Mouse (Mus musculus) lung, postnatal 0 days (tissue): ENCODE measurements around the gene Tmem144. TPM values are rescaled to one million over a fixed set of nuclear protein-coding genes. Genes with fewer than 3 reads are reported as not detected.

Source experiments
- ATAC-seq: fragments of 200-750 bp; cut with Nextera tagmentation; 2 replicates; pipeline ENCODE4 v1.8.0; 2017; ENCODE audit warnings: moderate library complexity
- DNase-seq: peaks from one replicate; pipeline ENCODE4 v3.0.0-alpha.2; 2016; ENCODE audit warnings: low spot score
- H3K27ac ChIP-seq: fragments of 300-500 bp; sonication (generic); 2 replicates; pipeline ENCODE4 v1.5.1; 2014; ENCODE audit warnings: antibody characterized with exemption, mild to moderate bottlenecking, low read length, mixed read lengths
- H3K27me3 ChIP-seq: fragments of 300-500 bp; sonication (generic); replicated peaks from 2 replicates; pipeline ENCODE4 v1.6.1; 2014; ENCODE audit warnings: low read length, mixed read lengths; ENCODE audit not compliant: insufficient read depth
- H3K36me3 ChIP-seq: fragments of 300-500 bp; sonication (generic); 2 replicates; pipeline ENCODE4 v1.6.1; 2014; ENCODE audit warnings: low read length, mixed read lengths; ENCODE audit not compliant: insufficient read depth
- H3K4me1 ChIP-seq: fragments of 300-500 bp; sonication (generic); 2 replicates; pipeline ENCODE4 v1.6.1; 2014; ENCODE audit warnings: antibody characterized with exemption, low read depth, low read length, mixed read lengths; ENCODE audit not compliant: insufficient read depth
- H3K4me2 ChIP-seq: fragments of 300-500 bp; sonication (generic); replicated peaks from 2 replicates; pipeline ENCODE4 v1.6.1; 2014; ENCODE audit warnings: low read depth, mild to moderate bottlenecking, low read length, moderate library complexity, mixed read lengths
- H3K4me3 ChIP-seq: fragments of 300-500 bp; sonication (generic); 2 replicates; pipeline ENCODE4 v1.5.1; 2014; ENCODE audit warnings: low read depth, low read length
- H3K9ac ChIP-seq: fragments of 300-500 bp; sonication (generic); replicated peaks from 2 replicates; pipeline ENCODE4 v1.6.1; 2014; ENCODE audit warnings: low read depth, mild to moderate bottlenecking
- H3K9me3 ChIP-seq: fragments of 300-500 bp; sonication (generic); 2 replicates; pipeline ENCODE4 v1.6.1; 2016; ENCODE audit warnings: low read length, mixed read lengths
- CTCF ChIP-seq: IDR thresholded peaks from 2 replicates; pipeline ENCODE4 v1.5.1; 2016; ENCODE audit warnings: antibody characterized with exemption, mild to moderate bottlenecking
- EP300 ChIP-seq: IDR thresholded peaks from 2 replicates; pipeline ENCODE4 v1.6.1; 2016; ENCODE audit warnings: antibody characterized with exemption, mild to moderate bottlenecking, control low read depth
- WGBS: fragments of 180-500 bp; shearing (Covaris S2); extraction: QIAGEN DNeasy Blood & Tissue Kit; methylation state at CpG from one replicate; pipeline ENCODE4 v1.1.7; 2014; 5-methylcytosine and 5-hydroxymethylcytosine counted together
- polyA plus RNA-seq: library from polyadenylated mRNA; unstranded; fragments of >200 nt; fragmentation: Nextera tagmentation; extraction: Ambion mirVana; gene quantifications from 2 replicates; pipeline ENCODE4 v1.2.1, GENCODE M21; 2015

The Tmem144 gene
- polyA plus RNA-seq, 1 experiment from 2014 or later = 4.4 TPM

GRCm38 (mm10) chr3:79884761-79885189, 32.2 kb upstream of the Tmem144 start:
- peak overlapping the region; percentile 55 for H3K4me2 ChIP-seq
- DNase-seq (peak; percentile 77), ATAC-seq (peak; percentile 25; the same call in 1 of the 2 replicates)
- peak overlapping the region; percentile 17; the same call in 1 of the 2 replicates for H3K4me3 ChIP-seq
- peak overlapping the region; percentile 20; the same call in 1 of the 2 replicates for H3K27ac ChIP-seq
- TF ChIP-seq CTCF = peak; percentile 83
- 0 out of 2 replicates have a peak, but pooled peaks have one; percentile 33 for TF ChIP-seq EP300
- under 1% methylated on average over 9 of the region's 9 CpGs for WGBS
- H3K36me3 ChIP-seq = no peaks in the 10 kb centered on the region
- peaks cover 11% of the 10 kb centered on the region; the same call in 1 of the 2 replicates for H3K4me1 ChIP-seq
- no peaks in the 10 kb centered on the region for H3K9me3 ChIP-seq
- H3K9ac ChIP-seq = no peak overlapping the region
- H3K27me3 ChIP-seq = no peaks in the 10 kb centered on the region

DNA sequence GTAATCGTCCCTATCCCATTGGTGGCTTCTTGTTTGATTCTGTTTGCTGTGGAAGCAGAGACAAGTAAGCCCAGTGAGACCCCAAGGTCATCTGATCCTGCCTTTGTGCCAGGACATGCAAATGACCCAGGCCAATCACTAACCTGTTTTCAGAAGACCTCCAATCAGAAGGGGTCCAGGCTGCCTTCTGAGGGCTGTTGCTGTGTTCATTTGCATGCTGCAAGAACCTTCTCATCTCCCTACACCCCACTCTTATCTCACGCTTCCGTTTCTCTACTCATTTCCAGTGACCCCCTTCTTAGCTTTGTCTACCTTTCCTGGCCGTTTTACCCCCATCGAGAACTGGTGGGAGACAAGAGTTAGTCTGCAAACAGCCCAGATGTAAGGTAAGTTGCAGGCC, 31.7 kb upstream of the Tmem144 start, which contains the start of gene Fam198b:
Gene Fam198b, plus strand, starts transcription at position 229 of the 400 bp plus-strand sequence.
- Histone ChIP-seq H3K27me3 (no peaks in the 10 kb centered on the region), H3K4me2 (peak within 1 kb of the TSS; percentile 55), H3K27ac (peak within 1 kb of the TSS; percentile 20; the same call in 1 of the 2 replicates), H3K4me1 (peaks cover 11% of the 10 kb centered on the region; the same call in 1 of the 2 replicates), H3K4me3 (peak within 1 kb of the TSS; percentile 17; the same call in 1 of the 2 replicates), H3K36me3 (no peaks in the 10 kb centered on the region), H3K9ac (no peak within 1 kb of the TSS), H3K9me3 (no peaks in the 10 kb centered on the region)
- WGBS = 34% methylated on average over 5 of the region's 5 CpGs
- TF ChIP-seq CTCF (no peak), EP300 (no peak)
- DNase-seq = no peak
- ATAC-seq = no peak

- DNase-seq (peak; percentile 69), ATAC-seq (no peak)
- Histone ChIP-seq H3K4me2 (no peak overlapping the region), H3K27ac (no peak overlapping the region), H3K36me3 (no peaks in the 10 kb centered on the region), H3K9me3 (no peaks in the 10 kb centered on the region), H3K4me3 (no peak overlapping the region), H3K9ac (no peak overlapping the region), H3K27me3 (no peaks in the 10 kb centered on the region), H3K4me1 (peaks cover 11% of the 10 kb centered on the region; the same call in 1 of the 2 replicates)
- peak; percentile 95 for TF ChIP-seq CTCF
- TF ChIP-seq EP300 = peak; percentile 11; the same call in 1 of the 2 replicates
- WGBS = 23% methylated on average over 7 of the region's 7 CpGs
Measured at GRCm38 (mm10) chr3:79883092-79883491, 30.5 kb upstream of the Tmem144 start.

DNA sequence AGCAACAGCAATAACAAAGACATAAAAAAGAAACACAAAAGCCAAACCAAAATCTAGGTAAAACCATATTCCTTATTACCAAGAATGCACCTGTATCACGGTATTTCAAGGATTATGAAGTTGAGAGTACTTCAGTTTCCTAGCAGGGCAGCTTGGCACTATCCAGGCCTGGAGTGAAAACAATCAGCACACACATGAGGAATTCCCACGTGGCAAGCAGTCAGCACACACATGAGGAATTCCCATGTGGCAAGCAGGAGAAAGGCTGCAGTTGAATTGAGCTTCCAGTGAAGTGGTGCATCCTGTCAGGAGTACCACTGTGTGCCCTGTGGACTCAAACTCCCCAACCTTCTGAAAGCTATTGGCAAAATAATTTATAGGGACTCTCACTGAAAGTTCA, 29.1 kb upstream of the Tmem144 start:
- H3K4me2 ChIP-seq = no peak overlapping the region
- H3K27me3 ChIP-seq = no peaks in the 10 kb centered on the region
- ATAC-seq = peak; percentile 74
- H3K27ac ChIP-seq = no peak overlapping the region
- no peak overlapping the region for H3K4me3 ChIP-seq
- H3K9ac ChIP-seq = no peak overlapping the region
- no peaks in the 10 kb centered on the region for H3K36me3 ChIP-seq
- H3K4me1 ChIP-seq = peaks cover 5% of the 10 kb centered on the region; the same call in 1 of the 2 replicates
- TF ChIP-seq CTCF (no peak), EP300 (peak; percentile 80)
- H3K9me3 ChIP-seq = no peaks in the 10 kb centered on the region
- DNase-seq = peak; percentile 74
- WGBS = 36% methylated on average over 2 of the region's 2 CpGs

DNA sequence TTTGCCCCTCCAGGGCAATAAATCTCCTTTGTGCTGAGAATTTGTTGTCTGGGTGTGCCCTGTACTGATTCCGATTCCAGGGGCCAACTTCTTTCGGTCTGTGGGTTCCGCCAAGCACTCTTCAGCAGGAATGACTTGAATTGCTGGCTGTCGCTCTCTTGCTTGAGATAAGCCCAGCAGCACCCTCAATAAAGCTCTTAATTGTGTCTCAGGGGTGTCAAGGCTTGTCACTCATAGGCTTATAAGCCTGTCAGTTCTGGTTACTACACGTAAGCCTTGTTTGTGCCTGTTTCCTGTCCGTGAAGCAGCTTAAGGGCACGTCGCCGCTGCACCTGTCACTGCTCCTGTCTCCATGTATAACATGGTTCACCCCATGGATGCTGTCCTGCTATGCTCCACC, 26.7 kb upstream of the Tmem144 start:
- no peaks in the 10 kb centered on the region for H3K36me3 ChIP-seq
- peak overlapping the region; percentile 19; the same call in 1 of the 2 replicates for H3K4me2 ChIP-seq
- peak; percentile 43; the same call in 1 of the 2 replicates for ATAC-seq
- peak overlapping the region; percentile 11; the same call in 1 of the 2 replicates for H3K27ac ChIP-seq
- H3K4me1 ChIP-seq = no peaks in the 10 kb centered on the region
- TF ChIP-seq CTCF (no peak), EP300 (peak; percentile 23; the same call in 1 of the 2 replicates)
- DNase-seq = no peak
- H3K27me3 ChIP-seq = no peaks in the 10 kb centered on the region
- 46% methylated on average over 9 of the region's 9 CpGs for WGBS
- no peaks in the 10 kb centered on the region for H3K9me3 ChIP-seq
- H3K4me3 ChIP-seq = no peak overlapping the region
- no peak overlapping the region for H3K9ac ChIP-seq

GRCm38 (mm10) chr3:79878350-79878749, 25.8 kb upstream of the Tmem144 start:
- DNase-seq (no peak), ATAC-seq (no peak)
- WGBS = 57% methylated on average over 3 of the region's 3 CpGs
- Histone ChIP-seq H3K9ac (no peak overlapping the region), H3K4me2 (no peak overlapping the region), H3K27ac (no peak overlapping the region), H3K4me3 (no peak overlapping the region), H3K4me1 (no peaks in the 10 kb centered on the region), H3K9me3 (no peaks in the 10 kb centered on the region), H3K36me3 (no peaks in the 10 kb centered on the region), H3K27me3 (no peaks in the 10 kb centered on the region)
- TF ChIP-seq EP300 = no peak
- no peak for TF ChIP-seq CTCF
